Mouse (Mus musculus) thymus, adult 18-20 months (tissue): ENCODE measurements around the gene Gm20831.
"Not testable (repeated sequence)": the region's sequence is repeated elsewhere in the genome, so short reads cannot be mapped to it uniquely, and the experiment has no call there.

Experiments
- DNase-seq, 2 experiments: peaks; one replicate each; pipeline ENCODE4 v3.0.0; 2022; ENCODE audit warnings: mixed read lengths in 2 of 2

Gene Gm20831

DNA sequence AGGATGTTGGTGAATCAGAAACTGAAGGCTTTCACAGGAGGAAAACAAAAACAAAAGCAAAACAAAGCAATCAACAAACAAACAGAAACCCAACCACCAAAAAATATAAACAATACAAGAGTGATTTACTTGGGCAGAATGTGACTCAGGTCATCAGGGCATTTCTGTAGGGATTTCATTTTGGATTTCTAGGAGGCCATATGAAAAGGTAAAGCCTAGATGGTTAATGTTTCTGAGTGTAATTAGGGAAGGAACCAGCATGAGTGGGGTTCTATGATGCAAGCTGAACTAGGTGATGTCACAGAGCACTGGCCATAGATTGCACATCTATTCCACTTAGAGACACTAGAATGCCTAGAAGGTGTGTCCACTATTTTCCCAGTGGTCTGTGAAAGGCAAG, at the start of gene Gm20831, which contains the start of gene Gm20772:
Gene Gm20831 (plus strand): TSS at position 301 of the 400 bp plus-strand sequence.
Gene Gm20772 (plus strand): TSS at position 301 of the 400 bp plus-strand sequence.
- not testable (repeated sequence) for DNase-seq

- DNase-seq, result not testable (repeated sequence)
These were observed 28.4 kb upstream of the Gm20831 start, which contains the start of gene Gm21904 for GRCm38 (mm10) chrY:17846166-17846565. Gene Gm21904 (minus strand): TSS chrY:17846266.

GRCm38 (mm10) chrY:17937230-17937629, 62.7 kb downstream of the Gm20831 start, which contains the start of gene Srsy:
Gene Srsy (minus strand): TSS chrY:17937330.
- DNase-seq, result not testable (repeated sequence)
